Mouse (Mus musculus): ENCODE results near the gene Ypel3.

Ypel3 gene

GRCm38 (mm10) chr7:126794271-126794605 lies 17.5 kb downstream of the Ypel3 start:
- DNase-seq = no peak

GRCm38 (mm10) chr7:126795387-126796317 lies 18.9 kb downstream of the Ypel3 start:
- peak; percentile 66 for DNase-seq

- peak; percentile 83 for DNase-seq
Measured at GRCm38 (mm10) chr7:126796350-126796932, 19.7 kb downstream of the Ypel3 start.

- peak; percentile 77 for DNase-seq
Measured at GRCm38 (mm10) chr7:126797411-126798126, 20.8 kb downstream of the Ypel3 start, which contains the start of gene Fam57b. TSS of gene Fam57b (plus strand) at chr7:126797668.

GRCm38 (mm10) chr7:126798127-126799049 lies 21.6 kb downstream of the Ypel3 start:
- DNase-seq = peak; percentile 73

- peak; percentile 98 for DNase-seq
Measured at GRCm38 (mm10) chr7:126799050-126799467, 22.3 kb downstream of the Ypel3 start.

- peak; percentile 84 for DNase-seq
Measured at GRCm38 (mm10) chr7:126799468-126800268, 22.9 kb downstream of the Ypel3 start.

GRCm38 (mm10) chr7:126800269-126801056 lies 23.7 kb downstream of the Ypel3 start:
- DNase-seq = peak; percentile 66

GRCm38 (mm10) chr7:126801057-126801422 lies 24.3 kb downstream of the Ypel3 start:
- no peak for DNase-seq

- no peak for DNase-seq
Measured at GRCm38 (mm10) chr7:126802134-126802889, 25.6 kb downstream of the Ypel3 start.

GRCm38 (mm10) chr7:126803181-126803580 lies 26.4 kb downstream of the Ypel3 start:
- DNase-seq = no peak

- no peak for DNase-seq
Measured at GRCm38 (mm10) chr7:126803751-126804150, 27.0 kb downstream of the Ypel3 start.

- no peak for DNase-seq
Measured at GRCm38 (mm10) chr7:126806956-126807355, 30.2 kb downstream of the Ypel3 start.

GRCm38 (mm10) chr7:126807405-126807804 lies 30.6 kb downstream of the Ypel3 start:
- no peak for DNase-seq

- DNase-seq = peak; percentile 90
Measured at GRCm38 (mm10) chr7:126808703-126809455, 32.1 kb downstream of the Ypel3 start.

- no peak for DNase-seq
Measured at GRCm38 (mm10) chr7:126809723-126810369, 33.1 kb downstream of the Ypel3 start.

GRCm38 (mm10) chr7:126815726-126816222 lies 39.0 kb downstream of the Ypel3 start:
- no peak for DNase-seq

- DNase-seq = no peak
Measured at GRCm38 (mm10) chr7:126816494-126816893, 39.7 kb downstream of the Ypel3 start.
